Mouse (Mus musculus) midbrain, embryonic 15.5 days (tissue): ENCODE measurements at regions not wholly inside any gene's neighbourhood (a gene's known extent, or its start where the extent isn't known, plus 50 kb on each side); places are given as distances from the start of the nearest gene placed in this dataset.
"Not testable (repeated sequence)": the region's sequence is repeated elsewhere in the genome, so short reads cannot be mapped to it uniquely, and the experiment has no call there.

ENCODE experiments used
- ATAC-seq: fragments of 200-750 bp; cut with Nextera tagmentation; replicated peaks from 2 replicates; pipeline ENCODE4 v1.8.0; 2017; ENCODE audit warnings: moderate TSS enrichment
- H3K27ac ChIP-seq: fragments of 300-500 bp; sonication (generic); 2 replicates; pipeline ENCODE4 v1.5.1; 2015; ENCODE audit warnings: mild to moderate bottlenecking, inconsistent platforms
- H3K27me3 ChIP-seq: fragments of 300-500 bp; sonication (generic); replicated peaks from 2 replicates; pipeline ENCODE4 v1.6.1; 2015; ENCODE audit warnings: inconsistent platforms
- H3K36me3 ChIP-seq: fragments of 300-500 bp; sonication (generic); replicated peaks from 2 replicates; pipeline ENCODE4 v1.6.1; 2015; ENCODE audit warnings: inconsistent platforms
- H3K4me1 ChIP-seq: fragments of 300-500 bp; sonication (generic); 2 replicates; pipeline ENCODE4 v1.6.1; 2015; ENCODE audit warnings: inconsistent platforms
- H3K4me2 ChIP-seq: fragments of 300-500 bp; sonication (generic); 2 replicates; pipeline ENCODE4 v1.6.1; 2015; ENCODE audit warnings: inconsistent platforms, mild to moderate bottlenecking, moderate library complexity
- H3K4me3 ChIP-seq: fragments of 300-500 bp; sonication (generic); 2 replicates; pipeline ENCODE4 v1.5.1; 2015; ENCODE audit warnings: mild to moderate bottlenecking, inconsistent platforms
- H3K9ac ChIP-seq: fragments of 300-500 bp; sonication (generic); 2 replicates; pipeline ENCODE4 v1.6.1; 2015; ENCODE audit warnings: mild to moderate bottlenecking, inconsistent platforms
- H3K9me3 ChIP-seq: fragments of 300-500 bp; sonication (generic); 2 replicates; pipeline ENCODE4 v1.6.1; 2016; ENCODE audit warnings: inconsistent platforms
- WGBS: fragments of 180-500 bp; shearing (Covaris S2); methylation state at CpG from one replicate; pipeline ENCODE4 v1.1.7; 2015; ENCODE audit warnings: mixed read lengths; 5-methylcytosine and 5-hydroxymethylcytosine counted together

DNA sequence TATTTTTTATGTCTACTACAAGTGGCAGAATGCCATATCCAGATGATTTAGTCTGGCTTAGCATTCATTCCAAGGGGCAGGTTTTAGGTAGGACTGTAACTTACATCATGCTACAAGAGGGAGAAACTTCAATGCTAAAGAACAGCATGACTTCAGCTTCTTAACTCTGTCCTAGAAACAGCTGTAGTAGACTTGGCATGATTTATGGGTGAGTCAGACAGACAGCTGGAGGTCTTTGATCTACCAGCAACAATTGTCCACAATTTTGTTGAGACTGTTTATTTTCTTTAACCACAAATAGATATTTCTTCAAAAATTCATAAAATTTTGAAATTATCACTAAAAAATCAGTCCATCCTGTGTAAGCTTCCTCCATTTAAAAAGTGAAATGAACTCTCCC lies 781.7 kb upstream of the Man1a start:
- no peak overlapping the region for H3K27ac ChIP-seq
- ATAC-seq = no peak
- H3K9me3 ChIP-seq = no peaks in the 10 kb centered on the region
- no peak overlapping the region for H3K4me3 ChIP-seq
- no peaks in the 10 kb centered on the region for H3K4me1 ChIP-seq
- no peak overlapping the region for H3K4me2 ChIP-seq
- H3K9ac ChIP-seq = no peak overlapping the region
- no peaks in the 10 kb centered on the region for H3K27me3 ChIP-seq
- no peaks in the 10 kb centered on the region for H3K36me3 ChIP-seq

DNA sequence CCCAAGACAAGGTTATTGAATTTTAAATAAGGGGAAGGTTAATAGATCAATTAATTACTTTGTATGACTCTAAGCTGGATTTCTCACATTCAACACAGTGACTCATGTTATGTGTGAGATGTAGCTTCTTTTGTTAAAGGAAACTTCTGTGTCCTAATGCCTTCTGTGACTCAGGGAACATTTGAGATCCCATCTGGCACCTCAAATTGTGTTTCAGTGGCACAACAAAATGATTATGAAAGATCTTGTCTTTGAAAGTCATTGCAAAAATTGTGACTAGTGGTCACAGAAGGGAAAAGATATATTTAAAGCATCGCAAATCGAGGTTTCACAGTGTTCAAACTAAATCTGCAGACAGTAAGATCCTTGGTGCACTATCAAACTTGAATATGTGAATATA lies 765.2 kb upstream of the Man1a start:
- Histone ChIP-seq H3K27ac (no peak overlapping the region), H3K9ac (no peak overlapping the region), H3K27me3 (no peaks in the 10 kb centered on the region), H3K9me3 (no peaks in the 10 kb centered on the region), H3K36me3 (no peaks in the 10 kb centered on the region), H3K4me3 (no peak overlapping the region), H3K4me1 (no peaks in the 10 kb centered on the region), H3K4me2 (no peak overlapping the region)
- WGBS = 92% methylated on average over 2 of the region's 2 CpGs
- ATAC-seq = no peak

DNA sequence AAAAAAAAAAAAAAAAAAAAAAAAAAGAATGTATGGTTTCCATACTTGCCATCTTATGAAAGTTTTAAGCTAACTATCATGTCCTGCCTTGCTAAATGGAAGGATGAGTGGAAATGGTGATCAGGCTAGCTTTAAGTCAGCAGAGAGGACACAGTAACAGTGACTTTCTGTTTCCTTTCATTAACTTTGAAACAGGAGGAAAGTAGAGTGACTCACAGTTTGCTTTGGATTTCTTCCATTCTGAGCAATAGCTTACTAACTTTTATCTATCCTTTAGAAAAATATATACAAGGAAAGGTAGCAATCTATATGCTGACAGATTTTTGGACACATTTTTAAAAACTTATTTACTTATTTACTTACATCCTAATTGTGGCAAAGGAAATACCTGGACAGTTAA lies 762.6 kb upstream of the Man1a start:
- Histone ChIP-seq H3K27ac (no peak overlapping the region), H3K4me1 (no peaks in the 10 kb centered on the region), H3K9me3 (no peaks in the 10 kb centered on the region), H3K4me3 (no peak overlapping the region), H3K4me2 (no peak overlapping the region), H3K36me3 (no peaks in the 10 kb centered on the region), H3K9ac (no peak overlapping the region), H3K27me3 (no peaks in the 10 kb centered on the region)
- no peak for ATAC-seq

DNA sequence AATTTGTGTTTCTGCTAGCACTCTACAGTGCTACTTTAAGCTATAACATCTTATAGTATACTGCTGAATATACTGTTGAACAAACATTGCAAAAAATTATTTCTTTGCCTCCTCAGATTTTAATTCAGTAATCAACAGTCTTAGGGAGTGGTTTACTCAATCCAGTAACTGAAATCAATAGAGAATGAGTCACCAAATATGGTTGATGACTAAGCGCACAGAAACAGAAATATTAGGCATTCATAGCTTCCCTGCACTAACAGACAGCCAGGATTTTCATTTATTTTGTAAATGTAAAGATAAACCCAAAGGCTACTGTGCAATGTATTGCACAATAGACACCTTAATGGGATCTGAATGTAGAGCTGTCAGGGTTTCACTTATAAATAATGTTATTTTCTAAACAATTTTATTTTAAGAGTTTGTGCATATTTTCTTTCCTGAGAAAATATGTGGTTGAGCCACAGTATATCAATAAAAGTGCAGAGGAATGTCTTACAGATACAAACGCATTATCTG lies 738.3 kb upstream of the Man1a start:
- Histone ChIP-seq H3K27me3 (no peaks in the 10 kb centered on the region), H3K9me3 (no peaks in the 10 kb centered on the region), H3K9ac (no peak overlapping the region), H3K4me3 (no peak overlapping the region), H3K36me3 (no peaks in the 10 kb centered on the region), H3K4me2 (no peak overlapping the region), H3K4me1 (no peaks in the 10 kb centered on the region), H3K27ac (no peak overlapping the region)
- no peak for ATAC-seq
- WGBS = 96% methylated on average over 2 of the region's 2 CpGs

DNA sequence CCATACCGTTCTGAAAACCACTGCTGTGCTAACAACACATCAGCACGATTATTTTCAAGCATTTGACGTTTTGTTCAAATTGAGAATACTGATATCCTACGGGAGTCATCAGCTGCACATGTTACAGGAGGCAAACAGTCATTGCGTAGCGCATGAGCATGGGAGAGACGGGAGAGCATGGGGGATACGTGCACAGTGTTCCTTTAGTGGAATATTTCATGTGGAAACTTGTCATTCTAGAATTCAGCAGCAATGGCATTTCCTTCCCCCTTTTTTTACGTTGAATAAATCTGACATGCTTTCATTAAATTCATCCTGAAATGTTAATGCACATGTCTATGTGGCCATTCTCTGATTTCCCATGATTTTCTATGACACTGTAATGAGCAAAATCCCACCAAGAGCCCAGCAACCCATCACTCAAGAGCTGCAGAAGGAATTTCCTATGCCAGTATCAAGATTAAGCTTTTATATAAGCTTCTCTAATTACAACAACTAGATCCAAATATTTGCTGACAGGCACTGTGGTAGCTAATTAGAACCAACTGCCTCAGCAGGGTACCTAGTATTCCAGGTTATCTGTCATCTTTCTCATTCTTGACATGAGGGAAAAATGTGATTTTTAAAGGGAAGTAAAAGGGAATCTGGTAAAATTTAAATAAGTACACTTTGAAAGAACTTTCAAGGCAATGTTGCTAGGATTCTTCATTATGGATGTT lies 723.2 kb upstream of the Man1a start:
- Histone ChIP-seq H3K9me3 (no peaks in the 10 kb centered on the region), H3K4me1 (no peaks in the 10 kb centered on the region), H3K36me3 (no peaks in the 10 kb centered on the region), H3K9ac (no peak overlapping the region), H3K4me3 (no peak overlapping the region), H3K27ac (peak overlapping the region; percentile 32; the same call in 1 of the 2 replicates), H3K27me3 (no peaks in the 10 kb centered on the region), H3K4me2 (no peak overlapping the region)
- peak; percentile 94 for ATAC-seq
- 60% methylated on average over 9 of the region's 9 CpGs for WGBS

DNA sequence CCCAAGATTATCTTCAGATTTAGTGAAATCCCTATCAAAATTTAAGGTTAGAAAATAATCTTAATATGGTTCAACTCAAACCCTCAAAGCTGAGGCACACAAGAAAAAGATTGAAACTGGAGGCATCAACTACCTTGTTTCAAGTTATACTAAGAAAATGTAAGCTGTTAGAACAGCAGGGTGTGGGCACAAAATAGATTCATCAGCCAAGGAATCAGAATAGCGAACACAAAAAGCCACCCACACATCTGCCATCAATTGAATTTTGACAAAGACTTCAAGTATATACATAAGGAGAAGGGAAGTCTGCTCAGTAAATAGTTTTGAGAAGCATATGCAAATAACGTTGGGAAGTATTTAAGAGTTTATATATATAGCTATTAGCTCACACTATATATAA lies 720.9 kb upstream of the Man1a start:
- 77% methylated on average over 2 of the region's 2 CpGs for WGBS
- no peaks in the 10 kb centered on the region for H3K27me3 ChIP-seq
- no peak overlapping the region for H3K9ac ChIP-seq
- H3K9me3 ChIP-seq = no peaks in the 10 kb centered on the region
- H3K36me3 ChIP-seq = no peaks in the 10 kb centered on the region
- no peak overlapping the region for H3K27ac ChIP-seq
- no peak for ATAC-seq
- H3K4me1 ChIP-seq = no peaks in the 10 kb centered on the region
- no peak overlapping the region for H3K4me2 ChIP-seq
- no peak overlapping the region for H3K4me3 ChIP-seq

- H3K36me3 ChIP-seq = no peaks in the 10 kb centered on the region
- no peak overlapping the region for H3K27ac ChIP-seq
- H3K4me2 ChIP-seq = no peak overlapping the region
- H3K9me3 ChIP-seq = no peaks in the 10 kb centered on the region
- no peak overlapping the region for H3K4me3 ChIP-seq
- H3K9ac ChIP-seq = no peak overlapping the region
- ATAC-seq = no peak
- H3K27me3 ChIP-seq = no peaks in the 10 kb centered on the region
- WGBS = 97% methylated on average over 2 of the region's 2 CpGs
- H3K4me1 ChIP-seq = no peaks in the 10 kb centered on the region
These were observed 684.7 kb upstream of the Man1a start for GRCm38 (mm10) chr10:54761084-54761483.

GRCm38 (mm10) chr10:54749239-54749638 lies 672.8 kb upstream of the Man1a start:
- Histone ChIP-seq H3K36me3 (no peaks in the 10 kb centered on the region), H3K4me3 (no peak overlapping the region), H3K9me3 (no peaks in the 10 kb centered on the region), H3K27me3 (no peaks in the 10 kb centered on the region), H3K4me1 (no peaks in the 10 kb centered on the region), H3K27ac (no peak overlapping the region), H3K4me2 (no peak overlapping the region), H3K9ac (no peak overlapping the region)
- ATAC-seq = no peak
- WGBS = 93% methylated on average over 2 of the region's 2 CpGs

GRCm38 (mm10) chr10:54737108-54737507 lies 660.7 kb upstream of the Man1a start:
- H3K4me3 ChIP-seq = no peak overlapping the region
- no peak overlapping the region for H3K9ac ChIP-seq
- no peak for ATAC-seq
- no peak overlapping the region for H3K27ac ChIP-seq
- no peak overlapping the region for H3K4me2 ChIP-seq
- H3K27me3 ChIP-seq = no peaks in the 10 kb centered on the region
- no peaks in the 10 kb centered on the region for H3K4me1 ChIP-seq
- no peaks in the 10 kb centered on the region for H3K9me3 ChIP-seq
- H3K36me3 ChIP-seq = no peaks in the 10 kb centered on the region

DNA sequence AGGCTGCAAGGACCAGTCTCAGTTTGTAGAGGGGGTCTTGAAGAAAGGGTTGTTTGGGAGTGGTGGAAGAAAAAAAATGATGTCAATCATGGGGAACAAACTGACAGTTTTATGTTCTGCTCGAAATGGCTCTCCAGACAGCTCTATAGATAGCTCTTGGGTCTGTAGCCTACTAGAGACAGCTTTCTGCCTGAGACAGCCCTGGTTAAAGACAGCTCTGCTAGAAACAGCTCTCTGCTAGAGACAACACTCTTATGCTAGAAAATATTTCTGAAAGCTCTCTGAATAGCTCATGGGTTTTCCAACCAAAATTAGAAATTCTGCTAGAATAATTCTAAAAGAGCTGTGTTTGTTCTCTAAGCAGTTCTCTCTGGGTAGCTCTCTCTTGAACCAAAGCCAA lies 636.3 kb upstream of the Man1a start:
- WGBS = 75% methylated on average over 1 of the region's 1 CpGs
- Histone ChIP-seq H3K36me3 (no peaks in the 10 kb centered on the region), H3K9ac (no peak overlapping the region), H3K27me3 (no peaks in the 10 kb centered on the region), H3K4me2 (no peak overlapping the region), H3K9me3 (no peaks in the 10 kb centered on the region), H3K4me1 (no peaks in the 10 kb centered on the region), H3K27ac (no peak overlapping the region), H3K4me3 (no peak overlapping the region)
- ATAC-seq = no peak

- H3K27ac ChIP-seq, H3K9me3 ChIP-seq, H3K4me2 ChIP-seq, H3K27me3 ChIP-seq, H3K4me1 ChIP-seq, ATAC-seq, H3K9ac ChIP-seq, H3K4me3 ChIP-seq, H3K36me3 ChIP-seq: not testable (repeated sequence)
These were observed 591.4 kb upstream of the Man1a start for GRCm38 (mm10) chr10:54667791-54668190.
